Mouse (Mus musculus) common myeloid progenitor, adult 5-6 weeks (primary cell): ENCODE results near the gene Ell2. TPM values are rescaled to one million over a fixed set of nuclear protein-coding genes. Genes with fewer than 3 reads are reported as not detected.

Experiments used
- ATAC-seq: replicated peaks from 2 replicates; pipeline ENCODE4 v1.8.0; 2016; ENCODE audit warnings: low read depth, mild to moderate bottlenecking, moderate TSS enrichment, inconsistent platforms; ENCODE audit not compliant: poor library complexity, severe bottlenecking
- total RNA-seq: library from RNA; stranded (forward); fragments of 200-1000, 187-1606 nt; gene quantifications from 2 replicates; pipeline ENCODE4 v1.2.3, GENCODE M21; 2017

Ell2 gene
- total RNA-seq, 1 experiment from 2014 or later = 22.9 TPM

- ATAC-seq = peak; percentile 66; the same call in 1 of the 2 replicates
Observed at GRCm38 (mm10) chr13:75762759-75763158, 56.2 kb downstream of the Ell2 start.

- no peak for ATAC-seq
Observed at GRCm38 (mm10) chr13:75763280-75763679, 56.7 kb downstream of the Ell2 start.

- no peak for ATAC-seq
Observed at GRCm38 (mm10) chr13:75765742-75766141, 59.2 kb downstream of the Ell2 start.

GRCm38 (mm10) chr13:75766238-75766637 lies 59.7 kb downstream of the Ell2 start:
- ATAC-seq = no peak

GRCm38 (mm10) chr13:75766967-75767366 lies 60.4 kb downstream of the Ell2 start:
- no peak for ATAC-seq

GRCm38 (mm10) chr13:75770744-75771143 lies 64.2 kb downstream of the Ell2 start:
- no peak for ATAC-seq

GRCm38 (mm10) chr13:75771404-75771803 lies 64.8 kb downstream of the Ell2 start:
- peak; percentile 99 for ATAC-seq

- no peak for ATAC-seq
Observed at GRCm38 (mm10) chr13:75771984-75772730, 65.6 kb downstream of the Ell2 start.

- ATAC-seq = no peak
Observed at GRCm38 (mm10) chr13:75775961-75776360, 69.4 kb downstream of the Ell2 start.

- ATAC-seq = no peak
Observed at GRCm38 (mm10) chr13:75776692-75777091, 70.1 kb downstream of the Ell2 start.

- peak; percentile 63 for ATAC-seq
Observed at GRCm38 (mm10) chr13:75778156-75778555, 71.6 kb downstream of the Ell2 start.

GRCm38 (mm10) chr13:75779169-75779568 lies 72.6 kb downstream of the Ell2 start:
- ATAC-seq = 0 out of 2 replicates have a peak, but pooled peaks have one; percentile 20

- ATAC-seq = no peak
Observed at GRCm38 (mm10) chr13:75780096-75780495, 73.5 kb downstream of the Ell2 start.

GRCm38 (mm10) chr13:75785726-75786125 lies 79.2 kb downstream of the Ell2 start:
- no peak for ATAC-seq

GRCm38 (mm10) chr13:75786264-75786663 lies 79.7 kb downstream of the Ell2 start:
- no peak for ATAC-seq

GRCm38 (mm10) chr13:75787364-75787763 lies 80.8 kb downstream of the Ell2 start:
- no peak for ATAC-seq

- ATAC-seq = peak; percentile 72
Observed at GRCm38 (mm10) chr13:75788178-75788577, 81.6 kb downstream of the Ell2 start.

GRCm38 (mm10) chr13:75789061-75789834 lies 82.7 kb downstream of the Ell2 start:
- peak; percentile 40 for ATAC-seq

GRCm38 (mm10) chr13:75790550-75791205 lies 84.1 kb downstream of the Ell2 start:
- peak; percentile 23 for ATAC-seq

- ATAC-seq = peak; percentile 33
Observed at GRCm38 (mm10) chr13:75793863-75794629, 87.5 kb downstream of the Ell2 start.
